Mouse (Mus musculus) kidney, adult 2 months (tissue): ENCODE results near the gene Lpar2.

Experiments
- CTCF ChIP-seq: fragments of 200-500 bp; conservative IDR thresholded peaks from 2 replicates; pipeline ENCODE4 v1.5.1; 2011; ENCODE audit warnings: low read depth, mild to moderate bottlenecking, control low read depth, low read length, moderate library complexity, mixed read lengths; ENCODE audit not compliant: insufficient read depth, insufficient read length
- POLR2A ChIP-seq: fragments of 200-500 bp; IDR thresholded peaks from one replicate; pipeline ENCODE4 v1.6.1; 2011; ENCODE audit warnings: low read depth, low read length, control low read depth

GRCm38 (mm10) chr8:69876967-69877366 lies 54.7 kb downstream of the Lpar2 start:
- no peak for TF ChIP-seq CTCF
- TF ChIP-seq POLR2A, result no peak
